Mouse (Mus musculus): Measurements from ENCODE around the gene Dhrs7b.
A peak's percentile ranks its signal among the peaks of the same experiment; 100 is the strongest.
"Not testable (repeated sequence)": the region's sequence is repeated elsewhere in the genome, so short reads cannot be mapped to it uniquely, and the experiment has no call there.

Dhrs7b gene

DNA sequence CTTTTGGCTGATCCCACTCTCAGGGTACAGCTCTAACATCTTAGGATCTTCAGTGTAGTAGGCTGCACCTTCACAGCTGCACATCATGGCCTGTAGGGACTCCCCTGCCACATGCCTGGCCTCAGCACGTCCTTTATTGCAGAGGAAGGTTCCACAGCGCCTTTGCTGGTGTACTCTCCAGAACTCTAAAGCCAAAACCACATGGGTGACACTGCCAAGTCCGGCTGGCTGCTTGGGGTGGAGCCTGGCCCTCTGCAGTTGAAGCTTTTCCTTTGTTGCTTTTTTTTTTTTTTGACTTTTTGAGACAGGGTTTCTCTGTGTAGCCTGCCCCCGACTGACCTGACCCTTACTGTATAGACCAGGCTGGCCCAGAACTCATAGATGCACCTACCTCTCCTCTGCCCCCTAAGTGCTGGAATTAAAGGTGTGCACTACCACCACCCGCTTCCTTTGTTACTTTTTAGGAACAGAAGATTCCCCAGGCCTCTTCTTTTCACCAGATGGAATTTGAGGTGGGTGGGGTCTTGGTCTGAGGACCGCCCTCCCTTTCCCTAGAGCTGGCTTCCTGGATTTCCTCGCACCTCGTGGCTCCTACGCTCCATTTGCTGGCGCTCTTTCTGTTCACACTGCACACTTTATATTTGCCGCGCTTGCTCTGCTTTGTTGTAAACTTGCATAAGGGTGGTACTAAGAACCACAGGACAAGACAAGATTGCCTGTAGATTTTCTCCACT is 11.2 kb downstream of the Dhrs7b start:
- DNase-seq = no peak

DNA sequence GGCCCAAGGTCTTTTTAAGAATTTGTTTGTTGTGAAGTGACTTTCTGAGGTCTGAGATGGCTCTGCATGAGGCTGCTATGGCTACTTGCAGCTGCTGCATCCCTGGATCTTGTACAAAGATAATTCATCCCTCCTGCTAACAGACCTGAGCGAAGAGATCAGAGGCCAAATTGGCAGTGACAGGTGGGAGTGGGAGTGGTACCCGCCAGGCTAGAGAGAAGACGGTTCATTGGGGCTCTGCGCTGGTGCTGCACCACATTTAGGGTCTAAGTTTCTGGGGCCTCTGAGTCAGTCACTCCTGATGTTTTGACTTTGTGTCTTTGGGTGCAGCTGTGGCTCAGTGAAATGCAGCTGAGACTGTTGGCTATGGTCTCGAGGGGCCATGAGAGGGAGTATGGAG is 13.0 kb downstream of the Dhrs7b start:
- DNase-seq = no peak

DNA sequence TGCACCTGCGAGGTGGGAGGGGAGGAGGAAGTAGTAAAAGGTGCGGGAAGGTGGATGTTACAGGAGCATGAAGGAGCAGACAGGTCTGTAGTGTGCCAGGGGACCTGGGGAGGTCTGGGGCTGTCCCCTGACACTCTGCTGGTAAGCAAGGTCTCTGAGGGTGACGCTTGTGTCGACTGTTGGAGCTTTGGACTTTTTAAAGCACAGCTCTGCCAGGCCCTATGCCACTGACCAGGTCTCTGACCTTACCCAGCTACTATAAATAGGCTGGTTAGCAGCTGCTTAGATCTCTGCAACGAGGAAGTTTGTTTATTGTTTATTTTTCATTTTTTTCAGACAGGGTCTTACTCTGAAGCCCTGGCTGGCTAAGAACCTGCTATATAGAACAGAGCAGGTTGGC is 15.0 kb downstream of the Dhrs7b start:
- no peak for DNase-seq

DNA sequence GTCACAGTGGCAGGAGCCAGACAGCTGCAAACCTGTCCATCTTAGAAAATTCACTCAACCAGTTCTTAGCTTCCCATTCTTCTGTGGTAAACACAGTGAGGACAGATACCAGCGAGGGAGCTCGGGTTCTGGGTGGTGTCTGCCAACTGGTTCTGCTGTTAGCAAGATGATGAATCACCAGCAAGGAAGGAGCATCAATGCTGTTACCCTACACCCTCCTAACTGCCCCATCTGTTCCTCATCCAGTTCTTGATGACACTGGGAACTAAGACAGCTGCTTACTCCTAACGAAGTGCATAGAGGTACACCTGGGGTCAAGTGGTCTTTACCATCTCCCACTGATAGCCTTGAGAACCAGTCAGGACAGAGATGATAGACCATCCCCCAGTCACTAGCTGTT is 26.2 kb downstream of the Dhrs7b start:
- no peak for DNase-seq

DNA sequence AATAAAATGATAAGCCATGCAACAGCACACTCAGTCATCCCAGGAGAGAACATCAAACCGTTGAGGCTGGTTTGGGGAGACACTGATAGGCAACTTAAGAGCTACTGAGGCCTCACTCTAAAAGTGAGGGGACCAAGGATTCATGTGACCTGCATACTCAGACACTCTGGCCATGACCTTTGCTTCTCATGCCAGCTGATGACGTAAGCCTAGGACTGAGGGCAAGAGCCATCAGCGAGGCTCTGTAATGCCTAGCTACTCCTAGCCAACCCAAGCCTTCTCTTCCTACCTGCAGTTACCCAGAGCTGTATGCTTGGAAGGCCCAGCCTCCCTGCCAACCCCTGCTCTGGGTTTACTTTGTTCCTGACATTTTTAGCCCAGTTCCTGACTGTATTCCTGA is 31.6 kb downstream of the Dhrs7b start:
- DNase-seq = no peak

DNA sequence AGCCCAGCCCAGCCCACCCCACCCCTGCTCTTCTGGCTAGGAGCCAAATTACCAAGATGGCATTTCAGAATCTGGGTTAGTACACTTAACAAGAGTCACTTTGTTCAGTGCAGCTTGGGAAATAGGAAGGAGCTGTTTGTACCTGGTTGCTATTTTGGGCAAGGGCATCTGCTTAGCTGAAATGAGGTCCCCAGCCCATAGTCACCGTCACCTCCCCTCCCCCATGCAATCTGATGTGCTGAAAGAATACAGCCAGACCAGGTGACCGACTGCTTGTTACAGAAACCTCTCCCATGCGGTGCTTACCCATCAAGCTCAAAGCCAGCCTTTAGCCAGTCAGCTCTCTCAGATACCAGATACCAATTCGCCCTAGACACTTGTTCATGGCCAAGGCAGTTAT is 32.8 kb downstream of the Dhrs7b start:
- DNase-seq = peak; percentile 32

DNA sequence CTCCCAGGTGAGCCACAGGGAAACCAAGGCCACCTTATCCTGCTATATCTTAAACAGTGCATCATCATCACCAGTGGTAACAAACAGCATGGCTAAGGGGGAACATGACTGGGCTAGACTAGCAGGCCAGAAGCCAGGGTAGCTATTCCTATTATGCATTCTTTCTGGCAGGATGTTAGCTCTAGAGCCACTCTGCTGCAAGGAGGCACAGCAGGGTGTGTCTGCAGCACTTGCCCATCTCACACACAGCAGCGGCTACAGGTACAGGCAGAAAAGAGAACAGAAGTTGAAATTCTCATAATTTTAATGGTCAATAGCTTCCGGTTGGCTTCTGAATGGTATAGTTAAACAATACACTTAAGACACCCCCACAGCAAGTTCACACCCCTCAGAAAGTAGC is 33.7 kb downstream of the Dhrs7b start:
- no peak for DNase-seq

DNA sequence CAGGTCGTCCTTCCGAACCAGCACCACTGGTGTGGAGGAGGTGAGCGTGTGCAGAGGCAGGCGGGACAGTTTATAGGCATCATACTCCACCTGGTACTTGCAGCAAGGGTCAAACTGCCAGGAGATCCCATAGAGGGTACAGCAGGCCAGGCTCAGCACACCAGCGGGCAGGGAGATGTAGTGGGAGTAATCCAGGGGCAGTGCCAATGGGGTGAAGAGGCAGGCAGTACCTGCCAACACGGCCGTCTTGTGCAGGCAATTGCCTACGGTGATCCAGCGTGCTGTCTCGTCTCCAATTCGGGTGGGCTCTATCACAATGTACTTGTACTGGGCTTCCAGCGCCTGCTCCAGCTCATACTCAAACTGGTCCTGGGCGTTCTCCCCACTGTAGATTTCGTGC is 34.5 kb downstream of the Dhrs7b start:
- no peak for DNase-seq

DNA sequence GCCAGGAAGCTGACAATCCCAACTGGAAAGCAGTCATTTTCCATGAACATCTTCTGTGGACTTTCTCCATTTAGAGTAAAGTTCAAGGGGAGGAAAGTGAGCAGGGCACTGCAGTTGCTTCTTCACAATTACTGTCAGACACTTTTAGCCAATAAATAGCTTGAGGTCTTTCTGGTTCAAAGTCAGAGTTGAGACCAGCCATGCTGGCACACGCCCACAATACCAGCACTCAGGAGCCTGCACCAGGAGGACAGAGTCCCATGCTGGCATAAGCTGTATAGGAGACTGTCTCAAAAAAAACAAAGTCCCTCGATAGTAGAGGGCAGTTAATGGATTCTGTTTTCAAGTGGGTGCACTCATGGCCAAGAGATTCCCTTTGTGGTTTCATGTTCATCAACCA is 35.6 kb downstream of the Dhrs7b start:
- no peak for DNase-seq

DNA sequence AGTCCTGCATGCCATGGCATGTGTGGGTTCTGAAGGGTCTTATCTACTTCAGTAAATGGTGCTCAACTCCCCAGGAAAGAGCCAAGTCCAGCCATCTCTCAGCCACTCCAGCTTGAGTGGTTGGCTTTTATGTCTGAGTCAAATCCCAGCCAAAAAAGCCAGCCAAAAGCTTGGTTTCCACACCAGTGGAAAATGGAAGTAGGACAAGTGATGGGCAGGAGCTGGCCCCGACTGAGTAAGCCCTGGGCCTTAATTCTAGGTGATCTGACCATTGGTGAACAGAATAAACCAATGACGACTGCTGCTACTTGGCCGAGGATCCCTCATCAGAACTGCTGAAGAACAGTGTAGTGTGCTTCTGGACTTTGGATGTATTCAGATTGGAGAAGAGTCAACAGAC is 37.0 kb downstream of the Dhrs7b start:
- DNase-seq = peak; percentile 56

DNA sequence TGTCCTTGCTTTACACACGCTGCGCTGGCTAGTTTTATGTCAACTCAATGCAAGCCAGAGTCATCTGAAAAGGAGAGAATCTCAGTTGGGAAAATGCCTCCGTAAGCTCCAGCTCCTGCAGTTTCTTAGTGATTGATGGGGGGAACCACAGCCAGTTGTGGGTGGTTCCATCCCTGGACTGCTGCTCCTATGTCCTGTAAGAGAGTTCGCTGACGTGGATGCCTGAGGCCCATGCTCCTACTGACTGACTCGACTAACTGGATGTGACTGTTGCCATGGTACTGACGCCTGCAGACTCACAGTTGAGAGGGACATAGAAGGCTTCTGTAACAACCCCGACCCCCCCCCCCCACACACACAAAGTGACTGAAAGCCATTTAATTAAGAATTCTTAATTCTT is 37.5 kb downstream of the Dhrs7b start:
- no peak for DNase-seq

DNA sequence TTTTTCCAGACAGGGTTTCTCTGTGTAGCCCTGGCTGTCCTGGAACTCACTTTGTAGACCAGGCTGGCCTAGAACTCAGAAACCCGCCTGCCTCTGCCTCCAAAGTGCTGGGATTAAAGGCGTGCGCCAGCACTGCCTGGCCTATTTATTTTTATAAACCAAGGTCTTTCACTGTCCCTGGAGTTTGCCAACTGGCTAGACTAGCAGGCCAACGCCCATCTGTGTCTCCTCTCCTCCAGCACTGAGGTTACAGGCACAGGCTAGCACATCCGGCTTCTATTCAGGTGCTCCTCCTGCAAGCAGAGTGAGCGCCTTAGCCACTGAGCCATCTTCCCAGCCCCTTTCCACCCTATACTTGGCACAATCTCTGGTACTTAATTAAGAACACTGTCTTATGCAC is 39.0 kb downstream of the Dhrs7b start:
- not testable (repeated sequence) for DNase-seq

DNA sequence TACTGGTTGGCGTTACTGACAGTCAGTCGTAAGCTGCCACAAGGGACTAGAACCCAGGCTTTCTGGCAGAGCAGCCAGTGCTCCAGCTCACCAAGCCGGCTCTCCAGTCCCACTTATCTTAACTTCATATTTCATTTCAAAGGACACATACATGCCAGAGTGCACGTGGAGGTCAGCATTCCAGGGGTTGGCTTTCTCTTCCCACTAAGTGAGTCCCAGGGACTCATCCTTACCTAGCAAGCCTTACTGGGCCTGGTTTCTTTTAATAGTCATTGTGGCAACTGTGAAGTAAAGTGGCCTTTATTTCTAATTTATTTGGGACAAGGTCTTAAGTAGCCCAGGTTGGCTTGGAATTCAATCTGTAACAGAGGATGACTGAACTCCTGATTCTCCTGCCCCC is 41.0 kb downstream of the Dhrs7b start:
- no peak for DNase-seq

DNA sequence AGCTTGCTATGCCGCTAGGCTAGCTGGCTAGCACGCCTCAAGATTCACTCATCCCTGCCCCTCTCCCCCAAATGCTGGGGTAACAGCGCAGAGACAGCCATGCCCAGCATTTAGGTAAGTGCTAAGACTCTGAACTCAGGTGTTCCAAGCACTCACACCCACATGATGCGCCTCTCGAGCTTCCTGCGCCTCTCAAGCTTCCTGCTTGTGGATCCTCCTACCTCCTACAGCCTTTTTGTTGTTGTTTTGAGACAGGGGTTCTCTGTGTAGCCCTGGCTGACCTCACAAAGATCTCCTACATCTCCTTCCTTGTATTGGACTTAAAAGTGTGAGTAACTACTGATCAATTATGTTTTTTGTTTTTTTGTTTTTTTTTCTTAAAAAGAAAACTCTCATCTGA is 42.7 kb downstream of the Dhrs7b start:
- no peak for DNase-seq

DNA sequence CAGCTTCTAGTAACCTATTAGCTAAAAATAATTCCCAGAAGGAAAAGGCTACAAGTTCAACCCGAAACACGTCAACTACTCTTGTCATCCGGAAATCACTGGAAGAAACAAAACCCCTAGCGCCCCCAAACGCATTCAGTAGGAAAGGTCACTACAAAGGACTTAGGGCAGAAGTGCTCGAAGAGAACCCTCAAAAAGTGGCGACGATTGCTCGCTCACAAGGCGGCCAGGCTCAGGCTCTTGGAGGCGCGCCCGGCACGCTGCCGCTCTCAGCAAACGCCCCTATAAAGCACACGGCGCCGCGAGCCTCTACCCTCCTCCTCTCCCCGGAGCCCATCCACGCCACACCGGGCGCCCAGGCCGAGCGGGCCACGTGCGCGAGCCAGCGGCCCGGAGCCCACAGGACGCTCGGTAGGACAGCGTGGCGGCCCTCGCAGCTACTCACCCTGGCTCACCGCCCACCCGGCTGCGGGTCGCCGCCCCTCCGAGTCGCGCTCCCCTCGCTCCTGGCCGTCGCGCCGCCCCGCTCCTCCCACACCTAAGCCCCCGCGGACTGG is 47.7 kb downstream of the Dhrs7b start:
- peak; percentile 86 for DNase-seq

DNA sequence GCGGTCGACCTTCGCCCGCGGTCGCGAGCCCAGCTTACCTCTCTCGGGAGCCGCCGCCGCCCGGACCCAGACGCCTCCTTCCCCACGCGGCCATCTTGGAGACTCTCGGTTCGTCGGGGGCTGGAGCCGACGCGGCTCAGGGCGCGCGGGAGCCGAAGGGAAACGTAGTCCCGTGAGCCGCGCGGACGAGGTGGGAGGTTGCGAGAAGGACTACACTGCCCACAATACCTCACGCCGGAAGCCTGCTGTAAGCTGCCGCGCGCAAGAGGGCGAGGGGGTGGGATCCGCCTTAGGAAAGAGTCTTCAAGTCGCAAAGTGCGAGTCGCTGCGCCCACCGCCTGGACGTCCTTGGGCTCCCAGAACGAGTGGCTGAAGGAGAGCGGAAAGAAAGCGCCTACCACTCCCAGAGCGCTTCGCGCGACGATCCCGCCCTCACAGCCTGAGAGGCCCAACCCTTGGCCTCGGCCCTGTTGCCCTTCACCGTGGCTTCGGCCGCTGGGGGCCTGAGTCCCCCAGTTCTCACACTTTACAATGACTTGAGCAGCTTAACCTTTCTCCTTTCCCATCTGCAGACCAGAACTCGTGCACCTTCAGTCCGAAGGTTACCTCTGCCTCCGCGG is 48.4 kb downstream of the Dhrs7b start, which contains the start of gene Tmem11:
Gene Tmem11 (minus strand): TSS at position 598 of the 620 bp plus-strand sequence.
- peak; percentile 98 for DNase-seq

DNA sequence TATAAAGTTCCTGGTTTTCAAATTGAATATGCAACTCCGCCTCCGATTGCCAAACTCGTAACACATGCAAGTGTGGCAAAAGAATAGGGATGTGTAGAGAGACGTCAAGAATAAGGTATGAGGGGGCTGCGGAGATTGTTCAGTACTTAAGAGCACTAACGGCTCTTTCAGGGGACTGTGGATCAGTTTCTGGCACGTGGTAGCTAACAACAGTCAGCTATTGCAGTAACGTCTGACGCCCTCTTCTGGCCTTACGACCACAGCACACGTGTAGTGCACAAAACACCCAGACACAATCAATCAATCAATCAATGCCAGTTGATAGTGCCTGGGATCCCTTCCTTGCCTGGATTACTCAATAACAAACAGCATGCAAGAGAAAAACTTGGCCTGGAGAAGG is 49.0 kb downstream of the Dhrs7b start:
- DNase-seq = peak; percentile 79

DNA sequence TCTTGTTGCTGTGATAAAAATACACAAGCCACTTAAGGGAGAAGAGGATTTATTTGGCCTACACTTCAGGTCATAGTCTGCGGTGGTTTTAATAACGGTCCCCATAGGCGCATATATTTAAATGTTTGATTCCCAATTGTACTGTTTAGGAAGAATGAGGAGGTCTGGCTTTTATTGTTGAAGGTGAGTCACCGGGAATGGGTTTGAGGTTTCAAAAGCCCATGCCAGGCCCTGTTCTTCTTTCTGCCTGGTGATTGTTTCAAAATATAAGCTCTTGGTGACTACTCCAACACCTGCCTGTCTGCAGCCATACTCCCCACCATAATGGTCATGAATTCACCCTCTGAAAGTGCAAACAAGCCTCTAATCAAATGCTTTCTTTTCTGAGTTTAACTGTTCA is 50.1 kb downstream of the Dhrs7b start:
- no peak for DNase-seq

DNA sequence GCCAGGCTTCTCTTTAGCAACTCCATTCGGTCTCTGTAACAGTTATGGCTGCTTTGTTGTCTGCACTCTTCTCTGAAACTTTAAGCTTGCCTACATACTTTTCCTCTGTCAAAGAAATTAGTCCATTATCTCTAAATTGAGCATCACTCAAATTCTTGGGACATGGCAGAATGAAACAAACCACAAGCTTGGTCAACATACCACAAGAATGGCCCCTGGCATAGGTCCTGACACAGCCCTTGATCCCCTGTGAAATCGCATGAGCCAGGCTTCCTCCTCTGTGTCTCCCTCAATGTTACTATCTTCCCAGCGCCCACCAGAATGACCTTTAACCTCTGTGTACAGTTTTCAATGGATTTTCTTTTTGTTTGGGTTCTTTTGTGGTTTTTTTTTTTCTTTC is 52.0 kb downstream of the Dhrs7b start:
- no peak for DNase-seq

DNA sequence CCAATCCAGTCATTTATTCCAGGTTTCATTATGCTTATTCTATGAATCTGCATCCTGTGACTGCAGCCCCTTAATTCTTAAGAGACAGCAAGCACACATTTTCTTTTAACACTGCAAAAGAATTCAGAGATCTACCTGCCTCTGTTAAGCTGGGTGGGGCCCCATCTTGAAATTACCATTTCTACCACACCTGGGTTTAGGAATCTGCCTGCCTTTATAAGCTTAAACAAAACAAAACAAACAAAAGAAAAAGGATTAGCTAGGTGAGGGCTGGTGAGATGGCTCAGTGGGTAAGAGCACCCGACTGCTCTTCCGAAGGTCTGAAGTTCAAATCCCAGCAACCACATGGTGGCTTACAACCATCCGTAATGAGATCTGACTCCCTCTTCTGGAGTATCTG is 56.6 kb downstream of the Dhrs7b start:
- DNase-seq = not testable (repeated sequence)

DNA sequence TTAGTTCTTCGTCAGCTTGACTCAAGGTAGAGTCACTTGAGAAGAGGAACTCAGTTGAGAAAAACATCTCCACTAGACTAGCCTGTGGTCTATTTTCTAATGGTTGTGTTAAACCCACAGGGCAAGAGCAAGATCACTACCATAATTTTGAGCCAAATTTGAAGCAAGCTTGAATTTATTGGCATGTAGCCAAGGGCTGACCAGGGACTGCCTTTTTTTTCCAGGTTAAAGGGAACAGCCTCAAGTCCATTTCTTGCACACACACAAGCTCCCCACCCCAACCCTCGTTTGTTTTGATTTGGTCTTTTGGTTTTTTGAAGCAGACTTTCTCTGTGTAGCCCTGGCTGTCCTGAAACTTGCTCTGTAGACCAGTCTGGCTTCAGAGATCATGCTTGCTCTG is 59.4 kb downstream of the Dhrs7b start:
- DNase-seq = no peak

DNA sequence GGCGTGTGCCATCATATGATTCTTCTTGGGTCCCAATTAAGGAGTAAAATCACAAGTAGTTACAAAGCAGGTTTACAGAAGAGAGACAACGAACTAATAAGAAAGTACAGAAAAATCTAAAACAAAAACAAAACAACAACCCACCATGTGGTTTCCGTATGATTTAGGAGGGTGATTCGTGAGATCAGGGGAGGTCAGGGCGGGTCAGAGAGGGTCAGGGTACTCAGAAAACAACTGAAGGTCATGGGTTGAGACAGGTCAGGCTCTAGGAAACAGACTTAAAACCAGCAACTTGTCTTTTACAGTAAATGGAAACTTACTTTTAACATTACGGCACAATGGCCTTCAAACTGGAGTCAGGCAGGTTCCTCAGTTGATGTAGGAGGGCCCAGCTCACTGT is 59.9 kb downstream of the Dhrs7b start:
- no peak for DNase-seq

DNA sequence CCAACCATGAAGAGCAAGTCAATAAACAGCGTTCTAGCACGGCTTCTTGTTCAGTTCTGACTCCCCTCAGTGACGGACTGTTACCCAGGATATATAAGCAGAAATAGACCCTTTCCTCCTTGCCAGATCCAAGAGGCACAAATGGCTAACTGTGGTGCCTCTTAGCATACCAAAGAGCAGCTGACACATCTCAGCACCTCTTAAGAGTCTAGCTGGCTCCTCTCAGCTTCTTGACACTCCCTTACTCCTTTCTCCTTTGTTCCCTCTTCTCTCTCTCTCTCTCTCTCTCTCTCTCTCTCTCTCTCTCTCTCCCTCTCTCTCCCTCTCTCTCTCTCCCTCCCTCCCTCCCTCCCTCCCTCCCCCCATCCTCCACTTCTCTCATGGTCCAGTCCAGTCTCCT is 60.3 kb downstream of the Dhrs7b start:
- peak; percentile 45 for DNase-seq

DNA sequence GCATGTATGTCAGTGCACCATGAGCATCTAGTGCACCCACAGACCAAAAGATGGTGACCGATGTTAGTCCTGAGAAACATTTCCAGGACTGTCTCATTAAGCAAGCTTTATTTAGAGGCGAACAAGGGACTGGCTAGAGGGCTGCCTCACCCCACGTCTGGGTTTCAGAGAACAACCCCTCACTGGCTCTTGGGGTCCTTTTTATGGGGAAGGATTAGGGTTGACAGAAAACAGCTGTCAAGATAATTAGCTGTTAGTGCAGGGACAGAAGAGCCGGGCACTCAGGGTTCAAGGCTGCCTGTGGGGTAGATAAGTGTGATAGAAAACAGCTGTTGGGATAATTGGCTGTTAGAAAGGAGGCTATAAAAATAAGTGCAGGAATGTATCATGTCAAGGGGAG is 65.5 kb downstream of the Dhrs7b start:
- DNase-seq = no peak

DNA sequence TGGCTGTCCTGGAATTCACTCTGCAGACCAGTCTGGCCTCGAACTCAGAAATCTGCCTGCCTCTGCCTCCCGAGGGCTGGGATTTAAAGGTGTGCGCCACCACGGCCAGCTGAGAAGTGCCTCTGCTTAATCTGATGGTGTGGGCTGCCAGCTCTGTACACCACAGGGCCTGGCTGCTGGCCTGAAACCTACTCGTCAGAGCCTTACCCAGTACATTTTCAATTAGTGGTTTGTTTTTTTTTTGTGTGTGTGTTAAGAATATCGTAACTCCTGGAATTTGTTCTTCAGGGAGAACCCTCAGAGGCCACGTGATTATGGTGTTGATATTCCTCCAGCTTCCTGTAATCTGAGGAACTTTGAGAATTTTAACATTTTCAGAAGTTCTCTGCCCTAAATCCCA is 71.6 kb downstream of the Dhrs7b start:
- peak; percentile 31 for DNase-seq
